Mouse (Mus musculus) adipose tissue, adult 10 weeks (tissue): ENCODE data around the gene Pts. TPM values are rescaled to one million over a fixed set of nuclear protein-coding genes. Genes with fewer than 3 reads are reported as not detected.

Experiments used
- polyA plus RNA-seq: library from polyadenylated mRNA; stranded (reverse); fragments of 350-450 nt; fragmentation: Illumina TruSeq; extraction: RNeasy Lipid Tissue Mini Kit (QIAGEN cat#74804); gene quantifications from one replicate; pipeline ENCODE4 v1.2.3, GENCODE M21; 2014; ENCODE audit warnings: low read depth, low replicate concordance

Gene Pts
- 103 TPM for polyA plus RNA-seq

GRCm38 (mm10) chr9:50528293-50528892, at the start of gene Pts:
TSS of gene Pts (minus strand) at chr9:50528724.

DNA sequence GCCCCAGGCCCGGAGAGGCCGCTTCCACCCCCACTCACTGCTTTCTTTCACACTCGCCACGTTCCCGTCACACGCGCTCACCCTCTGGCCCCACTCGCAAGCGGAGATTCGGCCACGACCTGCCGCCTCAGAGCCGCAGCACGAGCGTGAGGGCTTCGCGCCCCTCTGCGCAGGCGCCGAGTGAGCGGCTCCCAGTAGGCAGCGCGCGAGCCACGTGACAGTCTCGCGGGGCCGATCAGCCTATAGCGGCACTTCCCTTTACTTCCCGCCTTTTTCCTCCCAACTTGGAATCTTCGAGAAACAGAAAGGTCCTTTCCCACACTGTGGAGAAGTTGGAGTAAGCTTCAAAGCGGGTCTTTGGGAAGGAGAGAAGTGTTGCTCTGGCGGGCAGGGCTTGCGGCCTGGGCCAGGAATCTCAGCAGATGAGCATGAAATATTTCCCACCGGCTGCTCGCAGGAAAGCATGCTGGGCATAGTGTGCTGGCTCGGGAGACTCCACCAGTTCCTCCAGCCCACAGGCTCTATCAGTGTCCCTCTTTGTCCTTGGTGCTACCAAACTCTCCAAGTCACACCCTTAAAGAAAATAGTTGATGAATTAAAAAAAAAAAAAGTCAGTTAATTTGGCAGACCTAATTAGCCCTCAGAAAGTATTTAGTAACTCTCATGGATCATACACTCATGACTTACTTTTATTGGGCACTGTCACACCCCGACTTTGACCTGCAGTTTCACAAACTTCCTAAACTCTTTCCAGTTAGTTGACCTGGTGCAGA, 32.8 kb upstream of the Pts start, which contains the start of gene Tex12:
TSS of gene Tex12 (minus strand) at position 181 of the 773 bp plus-strand sequence.

GRCm38 (mm10) chr9:50555094-50555446, 26.5 kb upstream of the Pts start, which contains the start of gene Bco2:
TSS of gene Bco2 (minus strand) at chr9:50555181.

DNA sequence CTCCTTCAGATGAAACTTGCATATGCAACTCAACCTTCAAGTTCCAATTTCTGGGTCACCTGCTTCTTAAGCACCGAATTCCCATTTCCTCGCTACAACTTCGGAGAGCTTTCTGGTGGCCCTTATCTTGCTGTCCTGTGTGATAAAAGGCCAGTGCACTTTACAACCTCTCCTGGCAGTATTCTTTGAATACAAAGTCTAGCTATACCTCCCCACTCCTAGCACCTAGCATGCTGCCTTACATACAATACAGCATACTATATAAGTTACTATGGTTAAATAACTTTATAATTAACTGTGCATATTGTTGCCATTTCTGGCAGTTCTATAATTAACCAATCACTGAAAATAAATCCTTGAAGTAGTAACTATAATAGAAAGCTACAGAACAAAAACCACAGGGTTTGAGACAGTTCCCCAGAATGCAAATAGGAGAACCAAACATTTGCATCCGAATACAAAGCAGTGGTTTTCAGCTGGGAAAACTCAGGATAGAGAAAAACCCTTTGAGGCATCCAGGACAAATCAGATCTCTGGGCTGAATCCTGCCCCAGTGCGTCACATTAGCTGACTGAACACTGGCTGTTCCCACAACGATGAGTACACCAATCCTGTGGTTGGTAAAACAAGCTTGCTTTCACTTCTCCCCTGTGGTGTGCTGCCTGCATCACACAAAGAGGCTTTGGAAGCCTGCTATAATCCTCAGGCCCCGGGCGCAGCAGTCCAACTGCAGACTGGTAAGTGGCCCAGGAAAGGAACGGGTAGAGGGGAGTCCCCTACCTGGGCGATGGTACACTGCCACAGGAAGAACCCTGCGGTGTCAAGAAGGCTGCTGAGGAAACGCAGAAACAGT, 25.9 kb upstream of the Pts start, which contains the start of gene Il18:
TSS of gene Il18 (plus strand) at position 587 of the 853 bp plus-strand sequence.

DNA sequence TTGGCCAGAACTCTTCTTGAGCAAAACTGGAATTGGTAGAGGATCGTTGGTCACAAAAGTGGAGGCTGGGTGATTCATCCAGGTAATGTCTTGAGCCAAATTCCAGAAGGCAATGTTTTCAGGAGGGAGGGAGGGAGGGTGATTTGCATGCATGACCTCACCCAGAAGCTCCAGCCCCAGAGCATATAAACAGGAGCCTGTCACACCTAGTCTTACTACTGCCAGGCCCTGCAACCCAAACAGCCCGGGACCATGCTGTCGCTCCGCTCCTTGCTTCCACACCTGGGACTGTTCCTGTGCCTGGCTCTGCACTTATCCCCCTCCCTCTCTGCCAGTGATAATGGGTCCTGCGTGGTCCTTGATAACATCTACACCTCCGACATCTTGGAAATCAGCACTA, 34.2 kb downstream of the Pts start, which contains the start of gene Plet1:
TSS of gene Plet1 (plus strand) at position 215 of the 400 bp plus-strand sequence.

Other genes starting within 250 kb of the Pts start
- gene Rpl10-ps3, start 183.8 kb downstream of the Pts start, polyA plus RNA-seq, result 133 TPM
- gene Plet1, start 34.2 kb downstream of the Pts start, polyA plus RNA-seq, result 31.1 TPM
- 8.4 TPM for gene Il18, start 26.1 kb upstream of the Pts start, polyA plus RNA-seq
- 1.3 TPM for gene Bco2, start 26.5 kb upstream of the Pts start, polyA plus RNA-seq
- gene Tex12, start 32.6 kb upstream of the Pts start, polyA plus RNA-seq, result not detected
- 177 TPM for gene Sdhd, start 75.1 kb upstream of the Pts start, polyA plus RNA-seq
- 241 TPM for gene Timm8b, start 75.2 kb upstream of the Pts start, polyA plus RNA-seq
- 6.5 TPM for gene Pih1d2, start 88.6 kb upstream of the Pts start, polyA plus RNA-seq
- gene Nkapd1, start 88.7 kb upstream of the Pts start, polyA plus RNA-seq, result 16.4 TPM
- 58.6 TPM for gene Dlat, start 131.1 kb upstream of the Pts start, polyA plus RNA-seq
- gene Dixdc1, start 210.8 kb upstream of the Pts start, polyA plus RNA-seq, result 3.1 TPM
- 22.5 TPM for gene 2310030G06Rik, start 217.8 kb upstream of the Pts start, polyA plus RNA-seq
- gene Cryab, start 222.6 kb upstream of the Pts start, polyA plus RNA-seq, result 80.6 TPM
- 7.4 TPM for gene Hspb2, start 223.6 kb upstream of the Pts start, polyA plus RNA-seq
- 6.6 TPM for gene Fdxacb1, start 239.5 kb upstream of the Pts start, polyA plus RNA-seq
- gene Alg9, start 246.3 kb upstream of the Pts start, polyA plus RNA-seq, result 29.2 TPM
- 114 TPM for gene 1110032A03Rik, start 246.8 kb upstream of the Pts start, polyA plus RNA-seq